Comparison of ENCODE assay signal across 21 mouse cellular contexts in the genomic region with DNA sequence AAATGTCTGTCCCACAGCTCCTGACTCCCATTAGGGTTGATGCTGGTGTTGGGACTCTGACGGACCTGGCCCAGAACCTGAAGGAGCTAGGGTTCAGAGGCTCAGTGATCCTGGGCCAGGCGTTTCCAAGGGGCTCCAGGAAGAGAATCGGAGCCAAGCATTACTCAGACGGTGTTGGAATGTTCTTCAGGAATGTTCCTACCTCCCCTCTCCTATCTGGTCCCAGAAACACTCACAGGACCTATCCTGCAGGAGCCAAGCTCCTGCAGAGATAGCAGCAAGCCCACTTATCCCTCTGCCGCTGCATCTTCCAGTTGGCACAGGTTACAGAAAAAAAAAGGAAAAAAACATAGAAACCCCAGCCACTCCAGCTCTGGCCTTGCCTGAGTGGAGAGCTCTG. TPM values are rescaled to one million over a fixed set of nuclear protein-coding genes. Genes with fewer than 3 reads are reported as not detected.
DNase-seq lines count a peak whose midpoint lies in the region; ATAC-seq and TF ChIP-seq lines count a peak whose summit lies in the region.
"Had no signal": no experiment of that assay in that cellular context is flagged by ENCODE, and none has a peak within 500 bp of the region (broad histone marks: within the 10 kb centered on the region; RNA-seq: fewer than 3 reads in every experiment).

No protein-coding gene starts in this region.

- intact Hi-C loops in heart, postnatal 36 days (cut with DNase I) = no loop called here
- intact Hi-C loops in heart, postnatal 25 days (cut with DNase I) = no loop called here

- WGBS in heart, embryonic 10.5 days = 26% methylated on average over 5 of the region's 5 CpGs
- 13% methylated on average over 5 of the region's 5 CpGs for WGBS in heart, postnatal 0 days
- 55% methylated on average over 5 of the region's 5 CpGs for WGBS in limb, embryonic 13.5 days

- no peak for TF ChIP-seq CTCF in heart, postnatal 0 days (IDR thresholded peaks at IDR 0.05; ENCODE audit: low read depth)

- peak overlapping the region; percentile 68 for H3K27ac ChIP-seq in heart, embryonic 10.5 days
- H3K27ac ChIP-seq in heart, postnatal 0 days (ENCODE audit: low read depth) = peak overlapping the region; percentile 13; the same call in 1 of the 2 replicates
- peak overlapping the region; percentile 76; the same call in 1 of the 2 replicates for H3K27ac ChIP-seq in limb, embryonic 13.5 days
- H3K27ac ChIP-seq: kidney, postnatal 0 days; midbrain, embryonic 15.5 days; neural tube, embryonic 15.5 days had no signal

- no peak overlapping the region for H3K4me2 ChIP-seq in heart, postnatal 0 days (ENCODE audit: low read depth, low read length)
- H3K4me2 ChIP-seq in limb, embryonic 13.5 days (replicated peaks) = peak overlapping the region; percentile 36
- H3K4me2 ChIP-seq: liver, embryonic 11.5 days; midbrain, embryonic 15.5 days; neural tube, embryonic 15.5 days had no signal

- no peak overlapping the region; the same call in 1 of the 2 replicates for H3K4me3 ChIP-seq in heart, embryonic 10.5 days
- no peak overlapping the region for H3K4me3 ChIP-seq in heart, postnatal 0 days (ENCODE audit: low read depth, low read length)
- no peak overlapping the region for H3K4me3 ChIP-seq in limb, embryonic 13.5 days
- H3K4me3 ChIP-seq: midbrain, embryonic 15.5 days; neural tube, embryonic 15.5 days had no signal

- H3K27me3 ChIP-seq in heart, embryonic 10.5 days (ENCODE audit: insufficient read depth, poor library complexity, severe bottlenecking) = peaks cover 81% of the 10 kb centered on the region
- H3K27me3 ChIP-seq in heart, postnatal 0 days (ENCODE audit: control insufficient read depth, insufficient read depth, low read length) = peaks cover 24% of the 10 kb centered on the region; the same call in 1 of the 2 replicates
- H3K27me3 ChIP-seq in limb, embryonic 13.5 days = peaks cover 42% of the 10 kb centered on the region

- DNase-seq in heart, embryonic 10.5 days (ENCODE audit: low spot score) = no peak
- no peak for DNase-seq in heart, postnatal 36 days
- no peak for DNase-seq in heart, postnatal 0 days (ENCODE audit: low spot score)
- no peak for DNase-seq in heart, postnatal 25 days (ENCODE audit: low spot score)
- no peak for DNase-seq in lung, postnatal 4 days
- no peak for DNase-seq in urinary bladder, postnatal 4 days (ENCODE audit: low spot score in 2 of 2)
- DNase-seq: cerebellum, adult 18-20 months; cerebellum, postnatal 25 days; gastrocnemius, postnatal 14 days; kidney, adult 11 months; layer of hippocampus, postnatal 36 days; lung, adult 18-20 months; lung, postnatal 14 days; thymus, postnatal 36 days had no signal

- no peaks in the 10 kb centered on the region for H3K9me3 ChIP-seq in heart, embryonic 10.5 days
- no peaks in the 10 kb centered on the region for H3K9me3 ChIP-seq in heart, postnatal 0 days (replicated peaks; ENCODE audit: control insufficient read depth, low read length)
- no peaks in the 10 kb centered on the region for H3K9me3 ChIP-seq in limb, embryonic 13.5 days
- H3K9me3 ChIP-seq: midbrain, embryonic 15.5 days; neural tube, embryonic 15.5 days had no signal

- no peak for TF ChIP-seq EP300 in heart, postnatal 0 days (IDR thresholded peaks at IDR 0.05; ENCODE audit: low read depth)

- H3K36me3 ChIP-seq in heart, embryonic 10.5 days = no peaks in the 10 kb centered on the region
- H3K36me3 ChIP-seq in heart, postnatal 0 days (replicated peaks; ENCODE audit: control insufficient read depth, insufficient read depth, low read length) = no peaks in the 10 kb centered on the region
- no peaks in the 10 kb centered on the region for H3K36me3 ChIP-seq in limb, embryonic 13.5 days
- H3K36me3 ChIP-seq: midbrain, embryonic 15.5 days; neural tube, embryonic 15.5 days had no signal

- no peak for ATAC-seq in heart, postnatal 0 days (ENCODE audit: insufficient read depth, low read depth)
- no peak for ATAC-seq in limb, embryonic 13.5 days (ENCODE audit: low FRiP score, low read depth)
- ATAC-seq: midbrain, embryonic 15.5 days had no signal

- H3K9ac ChIP-seq in heart, postnatal 0 days (replicated peaks; ENCODE audit: low read depth, low read length) = no peak overlapping the region
- no peak overlapping the region for H3K9ac ChIP-seq in limb, embryonic 13.5 days
- H3K9ac ChIP-seq: midbrain, embryonic 15.5 days; neural tube, embryonic 15.5 days had no signal

- peaks cover 42% of the 10 kb centered on the region for H3K4me1 ChIP-seq in heart, embryonic 10.5 days
- peaks cover 36% of the 10 kb centered on the region for H3K4me1 ChIP-seq in heart, postnatal 0 days (ENCODE audit: control insufficient read depth, insufficient read depth)
- H3K4me1 ChIP-seq in limb, embryonic 13.5 days = peaks cover 47% of the 10 kb centered on the region

RNA-seq across cellular contexts. Expression of a gene that starts 2.0 kb away (rescaled TPM):
- 4.2 and 6.5 TPM in 2 replicates for polyA plus RNA-seq in heart, embryonic 10.5 days (2016; fragmentation: Nextera tagmentation; extraction: Ambion mirVana)
- 1 to 10 TPM; 1.7 to 2.2 TPM for total RNA-seq in heart, postnatal 36 days (2021)
- 9.4 and 10.3 TPM in 2 replicates for total RNA-seq in heart, postnatal 0 days (2014; rRNA removed; ENCODE audit: low replicate concordance)
- polyA plus RNA-seq in heart, postnatal 0 days (2015; fragmentation: Nextera tagmentation; extraction: Ambion mirVana) = 4.8 and 5.2 TPM in 2 replicates
- 1 to 10 TPM in 1 of 2 experiments, under 1 TPM in 1; 0.99 to 2.3 TPM for total RNA-seq in heart, postnatal 25 days (2021)
- polyA plus RNA-seq in limb, embryonic 13.5 days (2015; fragmentation: Nextera tagmentation; extraction: Ambion mirVana) = 26.5 and 28.5 TPM in 2 replicates
- polyA plus RNA-seq: C2C12 had no signal

RNA-seq across cellular contexts. Expression of a gene that starts 18.7 kb away (rescaled TPM):
- polyA plus RNA-seq in heart, embryonic 10.5 days (2016; fragmentation: Nextera tagmentation; extraction: Ambion mirVana) = 3.3 and 4.9 TPM in 2 replicates
- 10 to 100 TPM in 1 of 2 experiments, 1 to 10 TPM in 1; 6.9 to 10.4 TPM for total RNA-seq in heart, postnatal 36 days (2021)
- total RNA-seq in heart, postnatal 0 days (2014; rRNA removed; ENCODE audit: low replicate concordance) = 0.19 and 10.7 TPM in 2 replicates
- 2.2 and 2.9 TPM in 2 replicates for polyA plus RNA-seq in heart, postnatal 0 days (2015; fragmentation: Nextera tagmentation; extraction: Ambion mirVana)
- total RNA-seq in heart, postnatal 25 days (2021) = 1 to 10 TPM; 6.6 to 7.0 TPM
- 27.4 and 29.2 TPM in 2 replicates for polyA plus RNA-seq in limb, embryonic 13.5 days (2015; fragmentation: Nextera tagmentation; extraction: Ambion mirVana)
- total RNA-seq: megakaryocyte-erythroid progenitor cell, adult 5-6 weeks had no signal

RNA-seq across cellular contexts. Expression of a gene that starts 25.0 kb away (rescaled TPM):
- polyA plus RNA-seq in heart, embryonic 10.5 days (2016; fragmentation: Nextera tagmentation; extraction: Ambion mirVana) = 0.05 and 0.08 TPM in 2 replicates
- total RNA-seq in heart, postnatal 36 days (2021) = 1 to 10 TPM; 1.9 to 4.6 TPM
- 2.2 and 3.4 TPM in 2 replicates for total RNA-seq in heart, postnatal 0 days (2014; rRNA removed; ENCODE audit: low replicate concordance)
- 0.20 and 0.27 TPM in 2 replicates for polyA plus RNA-seq in heart, postnatal 0 days (2015; fragmentation: Nextera tagmentation; extraction: Ambion mirVana)
- 1 to 10 TPM; 1.6 to 2.2 TPM for total RNA-seq in heart, postnatal 25 days (2021)
- 0.17 and 0.19 TPM in 2 replicates for polyA plus RNA-seq in limb, embryonic 13.5 days (2015; fragmentation: Nextera tagmentation; extraction: Ambion mirVana)

Comparison
In these comparisons a context has a peak if more than half of its experiments do, and no peak if none do; other contexts are left out.
1. H3K27ac ChIP-seq: peak in every context shown above with its lines; median percentile 76 in limb, embryonic 13.5 days; 68 in heart, embryonic 10.5 days; 13 in heart, postnatal 0 days.